Mouse (Mus musculus) midbrain, embryonic 14.5 days (tissue): Measurements from ENCODE around the gene Zfp36. TPM values are rescaled to one million over a fixed set of nuclear protein-coding genes. Genes with fewer than 3 reads are reported as not detected.
A peak's percentile ranks its signal among the peaks of the same experiment; 100 is the strongest.

Experiments used
- ATAC-seq: fragments of 200-750 bp; cut with Nextera tagmentation; 2 replicates; pipeline ENCODE4 v1.8.0; 2017; ENCODE audit warnings: moderate number of reproducible peaks, moderate library complexity; ENCODE audit not compliant: low FRiP score, low TSS enrichment
- DNase-seq: peaks from one replicate; pipeline ENCODE4 v3.0.0-alpha.2; 2015
- H3K27ac ChIP-seq: fragments of 300-500 bp; sonication (generic); replicated peaks from 2 replicates; pipeline ENCODE4 v1.5.1; 2014; ENCODE audit warnings: mild to moderate bottlenecking, low read depth, low read length, moderate library complexity
- H3K27me3 ChIP-seq: fragments of 300-500 bp; sonication (generic); 2 replicates; pipeline ENCODE4 v1.6.1; 2014; ENCODE audit warnings: low read length, control low read depth, mixed read lengths; ENCODE audit not compliant: control insufficient read depth, insufficient read depth
- H3K36me3 ChIP-seq: fragments of 300-500 bp; sonication (generic); 2 replicates; pipeline ENCODE4 v1.6.1; 2014; ENCODE audit warnings: low read length, control low read depth; ENCODE audit not compliant: control insufficient read depth, insufficient read depth
- H3K4me1 ChIP-seq: fragments of 300-500 bp; sonication (generic); 2 replicates; pipeline ENCODE4 v1.6.1; 2014; ENCODE audit warnings: mild to moderate bottlenecking, antibody characterized with exemption, low read length, control low read depth; ENCODE audit not compliant: control insufficient read depth, insufficient read depth
- H3K4me2 ChIP-seq: fragments of 300-500 bp; sonication (generic); 2 replicates; pipeline ENCODE4 v1.6.1; 2014; ENCODE audit warnings: mild to moderate bottlenecking, low read length, moderate library complexity
- H3K4me3 ChIP-seq: fragments of 300-500 bp; sonication (generic); replicated peaks from 2 replicates; pipeline ENCODE4 v1.5.1; 2014; ENCODE audit warnings: low read depth, low read length
- H3K9ac ChIP-seq: fragments of 300-500 bp; sonication (generic); replicated peaks from 2 replicates; pipeline ENCODE4 v1.6.1; 2014; ENCODE audit warnings: mild to moderate bottlenecking, low read length, moderate library complexity
- H3K9me3 ChIP-seq: fragments of 300-500 bp; sonication (generic); 2 replicates; pipeline ENCODE4 v1.6.1; 2016; ENCODE audit warnings: low read length, control low read depth, mixed read lengths; ENCODE audit not compliant: control insufficient read depth
- WGBS: fragments of 180-500 bp; shearing (Covaris S2); extraction: QIAGEN DNeasy Blood & Tissue Kit; methylation state at CpG from one replicate; pipeline ENCODE4 v1.1.7; 2014; 5-methylcytosine and 5-hydroxymethylcytosine counted together
- polyA plus RNA-seq: library from polyadenylated mRNA; unstranded; fragments of >200 nt; fragmentation: Nextera tagmentation; extraction: Ambion mirVana; gene quantifications from 2 replicates; pipeline ENCODE4 v1.2.1, GENCODE M21; 2014

Zfp36 gene
- polyA plus RNA-seq, 1 experiment from 2014 or later, result 3.4 TPM

GRCm38 (mm10) chr7:28374647-28375046 lies 5.4 kb downstream of the Zfp36 start:
- Histone ChIP-seq H3K4me2 (no peak overlapping the region; the same call in 1 of the 2 replicates), H3K36me3 (no peaks in the 10 kb centered on the region), H3K27ac (no peak overlapping the region), H3K27me3 (no peaks in the 10 kb centered on the region), H3K4me1 (peaks cover 32% of the 10 kb centered on the region), H3K4me3 (no peak overlapping the region), H3K9me3 (no peaks in the 10 kb centered on the region), H3K9ac (no peak overlapping the region)
- 82% methylated on average over 10 of the region's 10 CpGs for WGBS
- no peak for ATAC-seq
- no peak for DNase-seq

- Histone ChIP-seq H3K27ac (no peak overlapping the region), H3K4me1 (peaks cover 27% of the 10 kb centered on the region), H3K9ac (no peak overlapping the region), H3K9me3 (no peaks in the 10 kb centered on the region), H3K4me2 (no peak overlapping the region), H3K4me3 (no peak overlapping the region), H3K27me3 (no peaks in the 10 kb centered on the region), H3K36me3 (no peaks in the 10 kb centered on the region)
- ATAC-seq, result no peak
- 85% methylated on average over 7 of the region's 7 CpGs for WGBS
- DNase-seq, result no peak
Measured at GRCm38 (mm10) chr7:28373891-28374495, 6.1 kb downstream of the Zfp36 start.

- peak; percentile 94 for DNase-seq
- Histone ChIP-seq H3K27me3 (no peaks in the 10 kb centered on the region), H3K4me3 (peak overlapping the region; percentile 73), H3K9ac (no peak overlapping the region), H3K36me3 (peaks cover 7% of the 10 kb centered on the region; the same call in 1 of the 2 replicates), H3K9me3 (no peaks in the 10 kb centered on the region), H3K4me1 (peaks cover 27% of the 10 kb centered on the region), H3K4me2 (peak overlapping the region; percentile 92), H3K27ac (no peak overlapping the region)
- WGBS, result 1% methylated on average over 9 of the region's 9 CpGs
- peak; percentile 22; the same call in 1 of the 2 replicates for ATAC-seq
Measured at GRCm38 (mm10) chr7:28373131-28373581, 6.9 kb downstream of the Zfp36 start.

DNA sequence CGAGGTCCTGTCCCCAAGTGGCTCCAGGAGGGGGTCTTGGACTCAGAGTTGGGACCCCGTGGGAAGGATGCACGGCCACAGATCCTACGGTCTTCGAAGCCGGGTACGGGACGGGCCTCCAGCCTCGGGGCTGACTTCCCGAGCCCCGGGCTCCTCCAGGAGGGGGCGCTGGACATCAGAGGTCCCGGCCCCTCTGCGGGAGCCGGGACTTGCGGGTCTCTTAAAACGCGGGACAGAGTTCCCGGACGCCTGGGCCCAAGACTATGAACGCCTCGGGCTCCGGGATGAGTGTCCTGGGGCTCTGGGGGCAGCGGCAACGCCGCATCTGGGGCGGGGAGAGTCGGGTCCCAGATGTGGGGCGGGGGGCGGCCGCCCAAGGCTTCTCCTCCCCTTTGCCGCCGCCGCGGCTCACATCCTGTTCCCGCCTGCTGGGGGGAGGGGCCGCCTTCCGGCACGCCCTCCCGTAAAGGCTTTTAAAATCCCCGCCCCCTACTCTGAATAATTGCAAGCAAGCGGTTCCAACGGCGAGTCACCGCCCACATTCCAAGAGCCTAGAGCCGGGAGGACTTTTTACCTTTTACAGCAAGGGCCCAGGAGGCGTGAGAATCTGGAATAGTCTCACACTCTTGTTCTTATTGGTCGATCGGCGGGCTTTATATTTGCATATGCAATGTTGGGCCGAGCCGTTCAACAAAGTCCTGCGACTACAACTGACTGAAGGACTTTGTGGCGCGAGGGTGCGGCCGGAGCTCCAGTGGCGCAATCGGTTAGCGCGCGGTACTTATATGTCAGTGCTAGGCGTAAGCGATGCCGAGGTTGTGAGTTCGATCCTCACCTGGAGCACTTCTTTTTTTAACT lies 7.6 kb downstream of the Zfp36 start, which contains the start of gene Plekhg2:
Plekhg2 (minus strand) TSS at position 349 of the 858 bp plus-strand sequence.
- DNase-seq (peak; percentile 97), ATAC-seq (peak; percentile 80)
- Histone ChIP-seq H3K4me2 (peak within 1 kb of the TSS; percentile 92), H3K27ac (peak within 1 kb of the TSS; percentile 83), H3K9ac (peak within 1 kb of the TSS; percentile 69), H3K27me3 (no peaks in the 10 kb centered on the region), H3K4me1 (peaks cover 27% of the 10 kb centered on the region), H3K9me3 (no peaks in the 10 kb centered on the region), H3K36me3 (peaks cover 13% of the 10 kb centered on the region; the same call in 1 of the 2 replicates), H3K4me3 (peak within 1 kb of the TSS; percentile 73)
- WGBS, result under 1% methylated on average over 66 of the region's 66 CpGs

GRCm38 (mm10) chr7:28371514-28371989 lies 8.5 kb downstream of the Zfp36 start:
- peaks cover 22% of the 10 kb centered on the region for H3K36me3 ChIP-seq
- peaks cover 26% of the 10 kb centered on the region for H3K4me1 ChIP-seq
- H3K9me3 ChIP-seq, result no peaks in the 10 kb centered on the region
- H3K4me2 ChIP-seq, result peak overlapping the region; percentile 92
- ATAC-seq (no peak), DNase-seq (peak; percentile 68)
- WGBS, result under 1% methylated on average over 42 of the region's 43 CpGs
- H3K27ac ChIP-seq, result peak overlapping the region; percentile 83
- H3K27me3 ChIP-seq, result no peaks in the 10 kb centered on the region
- H3K9ac ChIP-seq, result peak overlapping the region; percentile 69
- peak overlapping the region; percentile 73 for H3K4me3 ChIP-seq

- no peak for ATAC-seq
- WGBS, result 6% methylated on average over 11 of the region's 11 CpGs
Measured at GRCm38 (mm10) chr7:28370977-28371513, 9.0 kb downstream of the Zfp36 start.

GRCm38 (mm10) chr7:28370051-28370450 lies 10.0 kb downstream of the Zfp36 start:
- DNase-seq (no peak), ATAC-seq (no peak)
- H3K9me3 ChIP-seq, result no peaks in the 10 kb centered on the region
- no peak overlapping the region for H3K9ac ChIP-seq
- no peak overlapping the region for H3K27ac ChIP-seq
- peaks cover 17% of the 10 kb centered on the region; the same call in 1 of the 2 replicates for H3K4me1 ChIP-seq
- peak overlapping the region; percentile 73; the same call in 1 of the 2 replicates for H3K4me3 ChIP-seq
- H3K27me3 ChIP-seq, result no peaks in the 10 kb centered on the region
- H3K36me3 ChIP-seq, result peaks cover 26% of the 10 kb centered on the region
- 93% methylated on average over 14 of the region's 14 CpGs for WGBS
- H3K4me2 ChIP-seq, result peak overlapping the region; percentile 92

More at GRCm38 (mm10) chr7:28370977-28371513, 9.0 kb downstream of the Zfp36 start:
- H3K27ac ChIP-seq, result peak overlapping the region; percentile 83
- no peak for DNase-seq
- no peaks in the 10 kb centered on the region for H3K9me3 ChIP-seq
- peak overlapping the region; percentile 69 for H3K9ac ChIP-seq
- H3K27me3 ChIP-seq, result no peaks in the 10 kb centered on the region
- peaks cover 21% of the 10 kb centered on the region for H3K4me1 ChIP-seq
- peak overlapping the region; percentile 92 for H3K4me2 ChIP-seq
- H3K36me3 ChIP-seq, result peaks cover 26% of the 10 kb centered on the region
- peak overlapping the region; percentile 73 for H3K4me3 ChIP-seq

DNA sequence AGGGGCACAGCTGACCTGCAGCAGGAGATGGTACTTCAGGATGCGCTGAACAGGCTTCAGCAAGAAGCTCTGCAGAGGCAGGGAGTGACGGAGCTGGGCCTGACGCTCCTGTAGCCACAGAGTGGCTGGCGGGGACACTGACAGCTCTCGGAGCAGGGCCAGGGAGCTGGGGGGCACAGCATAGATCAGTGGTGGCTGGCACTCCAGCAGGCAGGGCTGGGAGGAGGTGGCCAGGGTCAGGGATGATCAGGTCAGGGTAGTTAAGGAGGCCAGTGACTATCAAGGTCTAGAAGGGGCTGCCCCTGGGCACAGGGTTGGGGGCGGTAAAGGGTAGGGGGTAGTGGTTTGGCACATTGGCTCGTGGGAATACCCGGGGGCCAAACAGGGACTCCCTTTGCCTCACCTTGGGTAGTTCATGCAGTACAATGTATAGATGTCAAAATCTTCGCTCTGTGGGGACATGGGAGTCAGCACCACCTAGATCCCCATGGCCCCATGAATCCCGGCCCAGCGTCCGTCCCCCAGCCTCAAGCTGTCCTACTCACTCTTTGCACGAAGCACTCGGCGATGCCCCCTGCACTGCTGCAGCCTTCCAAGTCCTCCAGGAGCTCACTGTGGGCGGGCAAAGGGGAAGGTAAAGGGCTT lies 11.7 kb downstream of the Zfp36 start:
- 93% methylated on average over 16 of the region's 16 CpGs for WGBS
- H3K4me2 ChIP-seq, result no peak overlapping the region
- H3K4me1 ChIP-seq, result peaks cover 17% of the 10 kb centered on the region; the same call in 1 of the 2 replicates
- H3K9me3 ChIP-seq, result no peaks in the 10 kb centered on the region
- DNase-seq (no peak), ATAC-seq (no peak)
- no peak overlapping the region for H3K4me3 ChIP-seq
- H3K27ac ChIP-seq, result no peak overlapping the region
- no peaks in the 10 kb centered on the region for H3K27me3 ChIP-seq
- H3K9ac ChIP-seq, result no peak overlapping the region
- H3K36me3 ChIP-seq, result peaks cover 41% of the 10 kb centered on the region
